Comparison of ENCODE assay signal across 19 mouse cellular contexts in the genomic region with DNA sequence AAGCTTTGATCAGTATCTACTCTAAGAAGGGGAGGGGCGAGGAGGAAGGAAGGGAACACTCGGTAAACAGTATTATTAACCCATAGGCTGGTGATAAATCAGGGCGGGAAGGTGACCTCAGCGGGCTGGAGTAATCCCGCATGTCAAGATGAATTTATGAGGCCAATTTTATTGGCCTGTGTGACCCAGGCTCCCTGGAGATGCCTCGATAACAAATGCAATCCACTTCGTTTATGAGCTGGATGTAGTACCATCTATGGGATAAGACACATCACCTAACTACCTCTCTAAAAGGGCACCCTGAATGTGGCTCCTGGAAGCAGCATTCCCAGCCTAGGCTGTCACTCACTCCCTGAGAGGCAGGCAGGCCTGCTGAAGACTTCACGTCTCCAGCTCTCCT.
A peak's percentile ranks its signal among the peaks of the same experiment; 100 is the strongest.
DNase-seq lines count a peak whose midpoint lies in the region; ATAC-seq lines count a peak whose summit lies in the region.
"Had no signal": no experiment of that assay in that cellular context is flagged by ENCODE, and none has a peak within 500 bp of the region (broad histone marks: within the 10 kb centered on the region; RNA-seq: fewer than 3 reads in every experiment).

No protein-coding gene starts in this region.

- 0 out of 2 replicates have a peak, but pooled peaks cover 5% of the 10 kb centered on the region for H3K4me1 ChIP-seq in hindbrain, embryonic 15.5 days (replicated peaks)
- peaks cover 11% of the 10 kb centered on the region; the same call in 1 of the 2 replicates for H3K4me1 ChIP-seq in hindbrain, embryonic 13.5 days (replicated peaks)
- H3K4me1 ChIP-seq: embryonic facial prominence, embryonic 10.5 days had no signal

- H3K27ac ChIP-seq in hindbrain, embryonic 15.5 days (replicated peaks), result no peak overlapping the region
- H3K27ac ChIP-seq in hindbrain, embryonic 13.5 days, result no peak overlapping the region
- H3K27ac ChIP-seq: embryonic facial prominence, embryonic 10.5 days; heart, adult 2 months; hindbrain, postnatal 0 days; liver, embryonic 14.5 days had no signal

- no peaks in the 10 kb centered on the region for H3K36me3 ChIP-seq in hindbrain, embryonic 15.5 days
- no peaks in the 10 kb centered on the region for H3K36me3 ChIP-seq in hindbrain, embryonic 13.5 days
- H3K36me3 ChIP-seq: embryonic facial prominence, embryonic 10.5 days had no signal

- no peak overlapping the region for H3K4me3 ChIP-seq in hindbrain, embryonic 15.5 days
- no peak overlapping the region for H3K4me3 ChIP-seq in hindbrain, embryonic 13.5 days
- H3K4me3 ChIP-seq: embryonic facial prominence, embryonic 10.5 days; erythroblast, embryonic 14.5 days; heart, adult 2 months had no signal

- H3K9me3 ChIP-seq in hindbrain, embryonic 15.5 days, result no peaks in the 10 kb centered on the region
- H3K9me3 ChIP-seq in hindbrain, embryonic 13.5 days, result no peaks in the 10 kb centered on the region
- H3K9me3 ChIP-seq: embryonic facial prominence, embryonic 10.5 days had no signal

- H3K4me2 ChIP-seq in hindbrain, embryonic 15.5 days, result no peak overlapping the region
- no peak overlapping the region for H3K4me2 ChIP-seq in hindbrain, embryonic 13.5 days

- 56% methylated on average over 8 of the region's 8 CpGs for WGBS in hindbrain, embryonic 15.5 days
- WGBS in hindbrain, embryonic 13.5 days, result 55% methylated on average over 8 of the region's 8 CpGs

- H3K27me3 ChIP-seq in hindbrain, embryonic 15.5 days, result no peaks in the 10 kb centered on the region
- H3K27me3 ChIP-seq in hindbrain, embryonic 13.5 days, result peaks cover 8% of the 10 kb centered on the region; the same call in 1 of the 2 replicates

- peak; percentile 48; the same call in 1 of the 2 replicates for ATAC-seq in hindbrain, embryonic 15.5 days (ENCODE audit: low FRiP score, low read depth)
- ATAC-seq in hindbrain, embryonic 13.5 days (ENCODE audit: low FRiP score), result no peak
- ATAC-seq: forebrain, embryonic 16.5 days; hindbrain, postnatal 0 days; lung, postnatal 0 days had no signal

- no peak overlapping the region for H3K9ac ChIP-seq in hindbrain, embryonic 15.5 days
- H3K9ac ChIP-seq in hindbrain, embryonic 13.5 days, result no peak overlapping the region
- H3K9ac ChIP-seq: liver, embryonic 14.5 days had no signal

- DNase-seq in hindlimb bud, embryonic 11.5 days (ENCODE audit: extremely low spot score, low read depth, low spot score), result peak; percentile 61
- peak; percentile 74 for DNase-seq in mesoderm, embryonic 11.5 days (ENCODE audit: low read depth, low spot score)
- peak; percentile 13 for DNase-seq in urinary bladder, postnatal 25 days (ENCODE audit: low spot score)
- no peak for DNase-seq in layer of hippocampus, adult 9-11 months
- DNase-seq in testis, postnatal 14 days (ENCODE audit: low spot score), result no peak
- DNase-seq: B cell, adult 2 months; cerebellum, adult 2 months; heart, adult 2 months; kidney, postnatal 14 days; layer of hippocampus, postnatal 36 days; left cerebral cortex, postnatal 4 days had no signal

Comparison
In these comparisons a context has a peak if more than half of its experiments do, and no peak if none do; other contexts are left out.
1. DNase-seq: peak in hindlimb bud, embryonic 11.5 days (single experiment), mesoderm, embryonic 11.5 days (single experiment) and urinary bladder, postnatal 25 days (single experiment); none in layer of hippocampus, adult 9-11 months (single experiment) and testis, postnatal 14 days (single experiment).